Mouse (Mus musculus) limb, embryonic 12.5 days (tissue): Measurements from ENCODE around the gene Plekhg4. TPM values are rescaled to one million over a fixed set of nuclear protein-coding genes. Genes with fewer than 3 reads are reported as not detected.
A peak's percentile ranks its signal among the peaks of the same experiment; 100 is the strongest.

Experiments used
- ATAC-seq: fragments of 200-750 bp; cut with Nextera tagmentation; 2 replicates; pipeline ENCODE4 v1.8.0; 2017; ENCODE audit warnings: low read depth, moderate TSS enrichment; ENCODE audit not compliant: insufficient number of reproducible peaks, insufficient read depth, low FRiP score, low TSS enrichment
- H3K27ac ChIP-seq: fragments of 300-500 bp; sonication (generic); 2 replicates; pipeline ENCODE4 v1.5.1; 2016; ENCODE audit warnings: mild to moderate bottlenecking, moderate library complexity
- H3K27me3 ChIP-seq: fragments of 300-500 bp; sonication (generic); 2 replicates; pipeline ENCODE4 v1.6.1; 2016; ENCODE audit warnings: mild to moderate bottlenecking, moderate library complexity
- H3K36me3 ChIP-seq: fragments of 300-500 bp; sonication (generic); 2 replicates; pipeline ENCODE4 v1.6.1; 2016; ENCODE audit warnings: mild to moderate bottlenecking, moderate library complexity
- H3K4me1 ChIP-seq: fragments of 300-500 bp; sonication (generic); replicated peaks from 2 replicates; pipeline ENCODE4 v1.6.1; 2016
- H3K4me2 ChIP-seq: fragments of 300-500 bp; sonication (generic); 2 replicates; pipeline ENCODE4 v1.6.1; 2016; ENCODE audit warnings: mild to moderate bottlenecking, moderate library complexity
- H3K4me3 ChIP-seq: fragments of 300-500 bp; sonication (generic); replicated peaks from 2 replicates; pipeline ENCODE4 v1.5.1; 2016; ENCODE audit warnings: mild to moderate bottlenecking
- H3K9ac ChIP-seq: fragments of 300-500 bp; sonication (generic); replicated peaks from 2 replicates; pipeline ENCODE4 v1.6.1; 2016; ENCODE audit warnings: mild to moderate bottlenecking, moderate library complexity
- H3K9me3 ChIP-seq: fragments of 300-500 bp; sonication (generic); 2 replicates; pipeline ENCODE4 v1.6.1; 2016; ENCODE audit warnings: mild to moderate bottlenecking, moderate library complexity
- WGBS: fragments of 180-500 bp; shearing (Covaris S2); methylation state at CpG from one replicate; pipeline ENCODE4 v1.1.7; 2016; 5-methylcytosine and 5-hydroxymethylcytosine counted together
- polyA plus RNA-seq: library from polyadenylated mRNA; unstranded; fragments of >200 nt; fragmentation: Nextera tagmentation; extraction: Ambion mirVana; gene quantifications from 2 replicates; pipeline ENCODE4 v1.2.1, GENCODE M21; 2016

The Plekhg4 gene
- polyA plus RNA-seq, 1 experiment from 2014 or later, result 0.80 TPM

DNA sequence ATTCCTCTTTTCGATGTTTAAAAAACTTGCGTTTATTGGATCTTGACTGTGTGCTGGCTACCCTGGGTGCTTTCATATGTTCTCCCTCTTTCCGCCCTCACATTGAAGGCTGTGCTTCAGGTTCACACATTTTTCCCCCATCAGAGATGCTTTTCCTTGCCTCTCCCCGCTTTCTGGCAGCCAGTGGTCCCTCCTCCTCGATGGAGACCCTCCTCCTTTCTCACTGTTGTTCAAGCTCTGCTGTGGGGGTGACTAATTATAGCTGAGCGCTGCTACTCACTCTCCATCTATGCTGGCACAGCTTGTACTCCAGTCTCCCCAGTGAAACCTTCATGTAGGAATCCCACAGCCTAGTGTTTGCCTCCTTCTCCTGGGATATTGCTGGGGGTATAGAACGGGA lies 22.9 kb upstream of the Plekhg4 start:
- Histone ChIP-seq H3K4me1 (peaks cover 45% of the 10 kb centered on the region), H3K36me3 (0 out of 2 replicates have a peak, but pooled peaks cover 11% of the 10 kb centered on the region), H3K27ac (no peak overlapping the region), H3K4me3 (peak overlapping the region; percentile 75), H3K27me3 (no peaks in the 10 kb centered on the region; the same call in 1 of the 2 replicates), H3K9me3 (no peaks in the 10 kb centered on the region), H3K4me2 (peak overlapping the region; percentile 94), H3K9ac (no peak overlapping the region; the same call in 1 of the 2 replicates)
- WGBS, result 35% methylated on average over 7 of the region's 7 CpGs
- no peak for ATAC-seq

DNA sequence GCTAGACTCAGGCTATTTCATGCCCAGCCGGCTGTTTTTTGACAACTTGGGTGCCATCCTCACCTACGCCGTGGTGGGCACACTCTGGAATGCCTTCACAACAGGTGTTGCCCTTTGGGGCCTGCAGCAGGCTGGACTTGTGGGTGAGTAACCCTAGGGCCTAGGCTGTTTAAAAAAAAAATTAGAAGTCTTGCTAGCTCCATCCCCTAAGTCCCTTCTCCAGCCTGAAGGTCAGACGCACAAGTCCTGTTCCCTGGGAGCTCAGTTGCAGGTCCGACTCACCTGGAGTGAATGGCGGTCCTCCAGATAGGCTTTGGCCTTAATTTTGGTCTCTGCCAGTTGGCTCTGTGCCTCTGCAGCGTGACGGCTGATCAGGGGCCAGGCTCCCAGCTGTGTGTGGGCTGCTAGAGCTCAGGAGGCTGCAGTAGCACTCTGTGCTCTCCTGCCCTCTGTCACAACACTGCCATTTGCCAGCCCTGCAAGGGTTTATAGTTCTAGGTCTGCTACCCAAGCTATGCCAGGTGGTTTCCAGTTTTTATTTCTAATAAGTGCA lies 19.4 kb upstream of the Plekhg4 start:
- Histone ChIP-seq H3K4me1 (peaks cover 29% of the 10 kb centered on the region), H3K4me3 (no peak overlapping the region), H3K9me3 (no peaks in the 10 kb centered on the region), H3K27me3 (no peaks in the 10 kb centered on the region; the same call in 1 of the 2 replicates), H3K4me2 (no peak overlapping the region), H3K27ac (no peak overlapping the region), H3K36me3 (peaks cover 45% of the 10 kb centered on the region), H3K9ac (no peak overlapping the region)
- WGBS, result 83% methylated on average over 8 of the region's 8 CpGs
- ATAC-seq, result no peak

DNA sequence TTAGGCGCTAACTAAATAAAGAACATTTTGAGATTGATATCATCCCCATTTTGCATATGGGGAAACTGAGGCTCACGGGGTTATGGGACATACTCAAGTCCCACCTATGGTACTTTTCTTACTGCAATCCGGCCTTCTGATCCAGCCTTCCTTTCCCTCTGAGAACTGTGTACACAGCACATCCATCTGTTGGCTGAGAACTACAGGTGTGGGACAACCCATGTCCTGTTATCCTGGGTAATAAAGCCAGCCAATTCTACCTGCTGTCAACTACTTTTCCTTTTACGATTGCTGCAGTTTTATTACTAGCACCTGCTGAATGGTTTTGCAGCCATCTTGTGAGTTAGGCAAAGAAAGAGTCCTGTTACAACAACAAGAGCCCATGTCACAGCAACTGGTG lies 18.5 kb upstream of the Plekhg4 start:
- WGBS, result 67% methylated on average over 4 of the region's 4 CpGs
- no peaks in the 10 kb centered on the region for H3K9me3 ChIP-seq
- H3K4me2 ChIP-seq, result no peak overlapping the region
- no peak for ATAC-seq
- H3K4me3 ChIP-seq, result no peak overlapping the region
- H3K36me3 ChIP-seq, result peaks cover 50% of the 10 kb centered on the region
- H3K27me3 ChIP-seq, result no peaks in the 10 kb centered on the region; the same call in 1 of the 2 replicates
- no peak overlapping the region for H3K9ac ChIP-seq
- H3K4me1 ChIP-seq, result peaks cover 29% of the 10 kb centered on the region
- no peak overlapping the region for H3K27ac ChIP-seq

DNA sequence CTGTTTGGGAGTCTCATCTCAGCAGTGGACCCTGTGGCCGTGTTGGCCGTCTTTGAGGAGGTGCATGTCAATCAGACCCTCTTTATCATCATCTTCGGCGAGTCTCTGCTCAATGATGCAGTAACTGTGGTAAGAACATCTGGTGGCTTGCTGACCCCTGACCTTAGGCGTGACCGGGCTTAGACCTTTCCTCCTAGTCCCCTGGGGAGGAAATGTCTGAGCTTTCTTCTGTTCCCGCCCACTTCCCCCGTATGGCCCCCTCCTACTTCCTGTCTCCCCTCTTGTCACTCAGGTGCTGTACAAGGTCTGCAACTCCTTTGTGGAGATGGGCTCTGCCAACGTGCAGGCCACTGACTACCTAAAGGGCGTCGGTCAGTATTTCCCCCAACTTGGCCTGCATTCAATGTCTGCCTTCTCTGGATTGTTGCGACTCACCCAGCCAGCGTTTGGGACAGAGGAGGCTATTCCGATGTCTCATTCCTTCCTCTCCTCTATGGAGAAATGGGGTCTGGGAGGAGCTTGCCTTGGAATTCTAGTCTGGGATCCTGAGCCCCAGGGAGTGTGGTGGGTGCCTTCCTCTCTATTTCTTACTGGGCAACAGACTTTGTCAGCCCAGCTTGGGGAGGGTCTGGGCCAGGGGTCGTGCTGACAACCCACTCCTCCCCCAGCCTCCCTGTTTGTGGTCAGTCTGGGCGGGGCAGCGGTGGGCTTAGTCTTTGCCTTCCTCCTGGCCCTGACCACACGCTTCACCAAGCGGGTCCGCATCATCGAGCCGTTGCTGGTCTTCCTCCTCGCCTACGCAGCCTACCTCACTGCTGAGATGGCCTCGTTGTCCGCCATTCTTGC lies 17.7 kb upstream of the Plekhg4 start:
- Histone ChIP-seq H3K4me2 (no peak overlapping the region), H3K36me3 (peaks cover 50% of the 10 kb centered on the region), H3K9ac (no peak overlapping the region), H3K27ac (no peak overlapping the region), H3K4me1 (peaks cover 21% of the 10 kb centered on the region), H3K9me3 (no peaks in the 10 kb centered on the region), H3K4me3 (no peak overlapping the region), H3K27me3 (no peaks in the 10 kb centered on the region; the same call in 1 of the 2 replicates)
- no peak for ATAC-seq
- 63% methylated on average over 26 of the region's 26 CpGs for WGBS

DNA sequence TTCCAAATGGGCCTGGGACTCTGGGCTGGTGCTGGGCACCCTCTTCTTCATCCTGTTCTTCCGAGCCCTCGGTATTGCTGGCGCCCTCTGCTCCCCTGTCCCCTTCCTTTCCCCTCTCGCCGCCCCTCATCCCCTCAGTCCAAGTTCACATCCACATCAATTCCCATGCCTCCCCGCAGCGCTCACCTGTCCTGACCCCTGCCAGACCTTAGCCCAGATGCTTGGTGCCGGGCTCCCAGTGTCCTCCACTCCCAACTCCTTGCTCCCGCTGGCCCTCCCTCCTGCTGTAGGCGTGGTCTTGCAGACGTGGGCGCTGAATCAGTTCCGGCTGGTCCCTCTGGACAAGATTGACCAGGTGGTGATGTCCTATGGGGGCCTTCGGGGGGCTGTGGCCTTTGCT lies 16.4 kb upstream of the Plekhg4 start:
- H3K27me3 ChIP-seq, result no peaks in the 10 kb centered on the region
- ATAC-seq, result no peak
- H3K4me3 ChIP-seq, result no peak overlapping the region
- H3K9ac ChIP-seq, result no peak overlapping the region
- no peaks in the 10 kb centered on the region for H3K9me3 ChIP-seq
- WGBS, result 87% methylated on average over 14 of the region's 14 CpGs
- no peak overlapping the region for H3K27ac ChIP-seq
- H3K36me3 ChIP-seq, result peaks cover 50% of the 10 kb centered on the region
- no peak overlapping the region for H3K4me2 ChIP-seq
- peaks cover 18% of the 10 kb centered on the region for H3K4me1 ChIP-seq

DNA sequence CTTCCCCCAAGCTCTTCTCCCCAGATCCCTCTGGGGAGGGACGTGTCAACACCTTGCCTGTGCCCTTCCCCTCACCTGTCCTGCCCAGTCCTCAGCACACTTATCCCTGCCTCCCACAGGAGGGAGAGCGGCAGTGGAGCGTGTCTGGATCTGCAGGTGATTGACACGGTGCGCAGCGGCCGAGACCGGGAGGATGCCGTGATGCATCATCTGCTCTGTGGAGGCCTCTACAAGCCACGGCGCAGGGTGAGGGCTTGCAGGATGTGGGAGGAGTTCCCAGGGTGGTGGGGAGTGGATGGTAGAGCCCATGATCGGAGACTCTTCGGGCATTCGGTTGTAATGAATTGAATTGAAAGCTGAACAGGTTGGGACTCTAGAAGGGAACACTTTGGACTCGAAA lies 13.9 kb upstream of the Plekhg4 start:
- no peak for ATAC-seq
- Histone ChIP-seq H3K9ac (0 out of 2 replicates have a peak overlapping the region, but pooled peaks have one; percentile 23), H3K27ac (no peak overlapping the region)

DNA sequence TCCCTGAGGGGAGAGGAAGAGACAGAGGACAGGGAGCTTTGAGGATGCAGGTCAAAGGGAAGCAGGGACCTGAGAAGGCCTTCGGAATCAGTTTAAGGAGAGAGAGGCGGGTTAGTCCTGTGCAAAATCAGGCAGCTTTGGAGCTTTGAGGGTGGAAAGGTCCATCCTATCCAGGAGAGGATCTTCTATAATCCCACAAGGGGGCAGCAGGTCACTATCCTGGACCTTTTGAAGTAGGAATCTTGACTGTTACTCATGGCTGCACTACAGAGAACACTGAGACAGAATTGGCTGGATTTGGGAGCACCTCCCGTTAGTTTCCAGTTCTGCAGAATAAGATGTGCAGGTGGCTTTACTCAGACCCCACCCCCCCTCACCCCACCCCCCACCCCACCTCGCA lies 13.4 kb upstream of the Plekhg4 start:
- Histone ChIP-seq H3K27me3 (no peaks in the 10 kb centered on the region), H3K4me1 (peaks cover 8% of the 10 kb centered on the region), H3K4me2 (no peak overlapping the region), H3K9me3 (no peaks in the 10 kb centered on the region), H3K27ac (no peak overlapping the region), H3K4me3 (no peak overlapping the region), H3K9ac (0 out of 2 replicates have a peak overlapping the region, but pooled peaks have one; percentile 23), H3K36me3 (peaks cover 59% of the 10 kb centered on the region)
- ATAC-seq, result no peak
- 35% methylated on average over 4 of the region's 4 CpGs for WGBS

More for the DNA sequence above, 13.9 kb upstream of the Plekhg4 start:
- Histone ChIP-seq H3K4me3 (no peak overlapping the region), H3K4me2 (no peak overlapping the region), H3K4me1 (peaks cover 10% of the 10 kb centered on the region), H3K9me3 (no peaks in the 10 kb centered on the region), H3K27me3 (no peaks in the 10 kb centered on the region), H3K36me3 (peaks cover 55% of the 10 kb centered on the region)
- 71% methylated on average over 15 of the region's 15 CpGs for WGBS

DNA sequence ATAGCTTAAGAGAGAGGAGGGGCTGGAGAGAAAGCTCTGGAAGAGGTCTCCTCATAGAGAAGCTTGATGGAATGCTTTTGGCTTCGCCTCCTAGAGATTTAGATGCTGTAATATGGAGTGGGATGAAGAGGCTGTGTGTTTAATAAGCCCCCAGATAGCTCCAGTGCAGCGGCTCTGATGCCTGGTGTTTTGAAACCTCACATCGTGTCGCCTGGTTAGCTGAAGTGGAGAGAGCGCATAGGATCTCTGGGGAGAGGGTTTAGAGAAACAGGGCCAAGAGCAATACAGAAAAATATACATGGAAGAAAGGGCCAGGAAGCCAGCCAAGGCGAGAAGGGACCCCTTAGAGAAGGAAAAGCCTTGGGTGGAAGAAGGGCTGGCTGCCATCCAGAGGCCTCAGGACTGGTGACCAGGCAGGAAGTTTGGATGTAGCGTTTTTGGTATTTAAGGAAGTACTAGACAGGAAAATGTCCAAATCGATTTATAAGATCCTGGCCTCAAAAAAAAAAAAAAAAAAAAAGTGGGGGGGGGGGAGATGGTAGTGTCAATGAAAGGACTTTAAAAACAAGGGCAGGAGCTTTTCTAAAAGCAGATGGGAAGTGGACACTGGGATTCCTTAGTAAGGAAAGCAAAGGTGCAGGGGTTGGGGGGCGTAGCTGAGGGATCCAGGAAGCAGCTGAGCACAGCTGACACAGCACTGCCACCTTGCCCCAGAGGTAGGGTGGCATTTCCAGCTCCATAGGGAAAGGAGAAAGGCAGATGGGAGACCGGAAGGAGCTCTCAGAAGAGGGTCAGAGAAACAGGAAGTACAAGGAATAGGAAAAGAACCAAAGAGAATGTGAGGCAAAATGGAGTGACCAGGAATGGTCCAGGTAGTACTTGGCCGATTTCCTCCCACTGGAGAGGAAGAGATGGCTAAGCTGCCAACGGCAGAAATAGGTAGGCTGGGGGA lies 11.0 kb upstream of the Plekhg4 start:
- H3K9me3 ChIP-seq, result no peaks in the 10 kb centered on the region
- H3K4me3 ChIP-seq, result no peak overlapping the region
- peaks cover 53% of the 10 kb centered on the region for H3K36me3 ChIP-seq
- H3K27me3 ChIP-seq, result no peaks in the 10 kb centered on the region
- no peaks in the 10 kb centered on the region; the same call in 1 of the 2 replicates for H3K4me1 ChIP-seq
- no peak overlapping the region for H3K9ac ChIP-seq
- H3K4me2 ChIP-seq, result no peak overlapping the region
- 81% methylated on average over 12 of the region's 12 CpGs for WGBS
- no peak for ATAC-seq
- H3K27ac ChIP-seq, result no peak overlapping the region

DNA sequence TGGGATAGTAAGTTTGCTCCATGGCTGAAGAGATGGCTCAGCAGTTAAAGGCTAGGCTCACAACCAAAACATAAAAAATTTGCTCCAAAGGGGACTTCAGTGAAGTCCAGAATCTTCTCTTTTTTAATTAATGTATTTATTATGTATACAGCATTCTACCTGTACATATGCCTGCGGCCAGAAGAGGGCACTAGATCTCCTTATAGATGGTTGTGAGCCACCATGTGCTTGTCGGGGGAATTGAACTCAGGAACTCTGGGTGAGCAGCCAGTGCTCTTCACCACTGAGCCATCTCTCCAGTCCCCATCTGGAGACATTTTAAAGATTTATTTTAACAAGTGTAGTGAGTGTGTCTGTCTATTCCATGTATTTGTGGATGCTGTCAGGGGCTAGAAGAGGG lies 6.0 kb upstream of the Plekhg4 start:
- Histone ChIP-seq H3K27ac (no peak overlapping the region), H3K36me3 (peaks cover 65% of the 10 kb centered on the region), H3K4me1 (no peaks in the 10 kb centered on the region), H3K4me2 (no peak overlapping the region), H3K9ac (no peak overlapping the region), H3K9me3 (no peaks in the 10 kb centered on the region), H3K4me3 (no peak overlapping the region), H3K27me3 (no peaks in the 10 kb centered on the region)
- 67% methylated on average over 2 of the region's 2 CpGs for WGBS
- no peak for ATAC-seq

DNA sequence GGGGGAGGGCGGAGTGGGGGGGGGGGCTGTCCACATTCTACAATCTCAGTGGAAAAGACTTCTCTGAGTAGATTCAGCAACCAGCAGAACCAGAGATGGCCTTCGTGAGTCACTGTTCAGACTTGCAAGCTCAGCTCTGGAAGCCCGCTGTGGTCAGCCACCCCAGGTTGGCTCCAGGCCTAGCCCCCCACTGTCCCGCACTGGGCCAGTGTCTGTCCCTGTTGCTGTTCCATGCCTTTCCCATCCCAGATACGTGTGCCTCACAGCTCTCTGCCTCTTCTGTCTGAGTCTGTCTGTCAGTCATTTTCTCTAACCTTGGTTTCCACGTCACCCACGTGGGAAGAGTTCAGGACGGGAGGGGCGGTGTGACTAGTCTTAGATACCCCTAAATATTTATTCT lies 601 bp upstream of the Plekhg4 start:
- no peaks in the 10 kb centered on the region; the same call in 1 of the 2 replicates for H3K4me1 ChIP-seq
- ATAC-seq, result no peak
- H3K4me3 ChIP-seq, result no peak overlapping the region
- no peak overlapping the region for H3K4me2 ChIP-seq
- no peak overlapping the region for H3K27ac ChIP-seq
- H3K27me3 ChIP-seq, result no peaks in the 10 kb centered on the region; the same call in 1 of the 2 replicates
- no peak overlapping the region for H3K9ac ChIP-seq
- H3K9me3 ChIP-seq, result peaks cover 4% of the 10 kb centered on the region; the same call in 1 of the 2 replicates
- 78% methylated on average over 9 of the region's 9 CpGs for WGBS
- peaks cover 28% of the 10 kb centered on the region for H3K36me3 ChIP-seq
